Comparison of ENCODE assay signal across 17 mouse cellular contexts in genomic region chr6:113672029-113672428, GRCm38 (mm10). TPM values are rescaled to one million over a fixed set of nuclear protein-coding genes. Genes with fewer than 3 reads are reported as not detected.
"Had no signal": no experiment of that assay in that cellular context is flagged by ENCODE, and none has a peak within 500 bp of the region (broad histone marks: within the 10 kb centered on the region; RNA-seq: fewer than 3 reads in every experiment).

No protein-coding gene starts in this region.

RNA-seq across cellular contexts. Expression of gene Ghrl, which starts 47.7 kb away (rescaled TPM):
- total RNA-seq: gastrocnemius, adult 8-10 months; gastrocnemius, postnatal 36 days; heart, adult 8-10 months; heart, postnatal 10 days; heart, postnatal 25 days; heart, postnatal 4 days; layer of hippocampus, adult 18-20 months; left cerebral cortex, adult 8-10 months; left cerebral cortex, postnatal 10 days; left cerebral cortex, postnatal 25 days; left cerebral cortex, postnatal 4 days; liver, adult 2 months had no signal
- polyA plus RNA-seq: gonadal fat pad, adult 2 months; heart, embryonic 12.5 days; heart, embryonic 14.5 days; kidney, embryonic 16.5 days; liver, adult 2 months; liver, embryonic 12.5 days had no signal
